Mouse (Mus musculus) liver, postnatal 0 days (tissue): ENCODE measurements around the gene Ralgapa2.

Experiments used
- CTCF ChIP-seq: sonication (generic); IDR thresholded peaks from 2 replicates; pipeline ENCODE4 v1.5.1; 2016; ENCODE audit warnings: antibody characterized with exemption, low read depth
- EP300 ChIP-seq: IDR thresholded peaks from 2 replicates; pipeline ENCODE4 v1.6.1; 2016; ENCODE audit warnings: antibody characterized with exemption, low read depth, mild to moderate bottlenecking

GRCm38 (mm10) chr2:146468898-146469297, 43.2 kb downstream of the Ralgapa2 start:
- TF ChIP-seq EP300 (no peak), CTCF (no peak)
